Mouse (Mus musculus) ES-Bruce4 (cell line): Measurements from ENCODE around the gene Edc3.

ENCODE experiments used
- CTCF ChIP-seq: IDR thresholded peaks from one replicate; pipeline ENCODE4 v1.8.1; 2011; ENCODE audit warnings: low read depth, low read length
- EP300 ChIP-seq: IDR thresholded peaks from 2 replicates; pipeline ENCODE4 v1.6.1; 2011; ENCODE audit warnings: low read depth, low read length; ENCODE audit not compliant: insufficient read depth

GRCm38 (mm10) chr9:57666536-57666935 is 41.8 kb upstream of the Edc3 start:
- TF ChIP-seq CTCF (no peak), EP300 (no peak)
